Mouse (Mus musculus) G1E (cell line): ENCODE results near the gene Cacng4. TPM values are rescaled to one million over a fixed set of nuclear protein-coding genes. Genes with fewer than 3 reads are reported as not detected.

Source experiments
- ATAC-seq: 2 replicates; pipeline ENCODE4 v1.8.0; 2016; ENCODE audit warnings: mild to moderate bottlenecking; ENCODE audit not compliant: insufficient number of reproducible peaks, poor library complexity, low FRiP score, severe bottlenecking; ENCODE audit errors: extremely low read depth
- DNase-seq: peaks from one replicate; pipeline ENCODE4 v3.0.0; 2012; ENCODE audit warnings: low spot score
- H3K27me3 ChIP-seq: 2 replicates; pipeline ENCODE4 v1.6.1; 2012; ENCODE audit warnings: mild to moderate bottlenecking, low read length, inconsistent platforms; ENCODE audit not compliant: insufficient read depth
- H3K36me3 ChIP-seq: replicated peaks from 2 replicates; pipeline ENCODE3; 2012; ENCODE audit warnings: mild to moderate bottlenecking, inconsistent platforms
- H3K4me1 ChIP-seq: 2 replicates; pipeline ENCODE4 v1.6.1; 2012; ENCODE audit warnings: low read depth, low read length, inconsistent platforms, mixed read lengths; ENCODE audit not compliant: insufficient read depth
- H3K4me3 ChIP-seq: 2 replicates; pipeline ENCODE4 v1.5.1; 2012; ENCODE audit warnings: low read depth, mild to moderate bottlenecking, inconsistent platforms, low read length, moderate library complexity, mixed read lengths
- H3K9me3 ChIP-seq: replicated peaks from 2 replicates; pipeline ENCODE4 v1.6.1; 2012; ENCODE audit warnings: inconsistent platforms
- CTCF ChIP-seq: IDR thresholded peaks from 2 replicates; pipeline ENCODE4 v1.5.1; 2012; ENCODE audit warnings: low read depth, low read length, inconsistent platforms, mixed read lengths
- GATA1 ChIP-seq: IDR thresholded peaks from 2 replicates; pipeline ENCODE4 v1.6.1; 2012; ENCODE audit warnings: borderline replicate concordance, low read length, inconsistent platforms, mixed read lengths
- GATA2 ChIP-seq: IDR thresholded peaks from 2 replicates; pipeline ENCODE4 v1.6.1; 2012; ENCODE audit warnings: low read depth, low read length, inconsistent platforms, borderline replicate concordance
- POLR2AphosphoS5 ChIP-seq: IDR thresholded peaks from 2 replicates; pipeline ENCODE4 v1.6.1; 2012; ENCODE audit warnings: low read depth, low read length, inconsistent platforms; ENCODE audit not compliant: insufficient replicate concordance
- TAL1 ChIP-seq: conservative IDR thresholded peaks from 2 replicates; pipeline ENCODE4 v1.6.1; 2012; ENCODE audit warnings: low read depth, low read length, inconsistent platforms, mixed read lengths
- polyA plus RNA-seq: library from polyadenylated mRNA; stranded (reverse); fragments of >175 nt; gene quantifications from 2 replicates; pipeline ENCODE4 v1.2.3, GENCODE M21; 2012
- total RNA-seq, 2 experiments: library from RNA; stranded (forward) in 1 of 2; stranded (reverse) in 1 of 2; fragments of 200-1000 nt in 1 of 2; fragments of >200 nt in 1 of 2; fragmentation: Nextera tagmentation in 1 of 2; gene quantifications; 2 replicates each; pipeline ENCODE4 v1.2.3; 2014 to 2017

Gene Cacng4
- total and polyA plus RNA-seq, 3 experiments, result 0.11 TPM; not detected in 2

GRCm38 (mm10) chr11:107738418-107739099, 55.8 kb downstream of the Cacng4 start:
- no peak for TF ChIP-seq GATA1
- no peak for TF ChIP-seq CTCF
- no peak for TF ChIP-seq POLR2AphosphoS5
- TF ChIP-seq GATA2, result no peak
- TF ChIP-seq TAL1, result no peak
- no peak for DNase-seq

DNA sequence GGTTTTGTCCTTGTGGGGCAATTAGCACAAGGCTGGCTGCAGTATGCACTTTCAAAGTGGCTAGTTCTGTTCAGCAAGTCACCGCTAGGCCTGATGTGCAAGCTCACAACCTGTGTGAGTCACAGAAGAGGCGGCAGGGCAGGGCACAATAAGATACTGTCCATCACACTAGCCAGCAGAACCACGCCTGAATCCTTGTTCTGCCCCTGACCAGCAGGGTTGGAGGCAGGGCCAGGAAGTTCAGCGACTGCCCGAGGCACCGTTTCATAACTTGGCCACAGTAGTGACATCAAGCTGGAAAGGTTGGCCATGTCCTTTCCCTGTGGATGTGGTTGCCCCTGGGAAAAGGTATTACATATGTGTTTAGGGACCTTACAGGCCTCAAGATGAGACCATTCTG, 56.5 kb downstream of the Cacng4 start:
- Histone ChIP-seq H3K4me3 (no peak overlapping the region), H3K4me1 (peaks cover 6% of the 10 kb centered on the region; the same call in 1 of the 2 replicates), H3K27me3 (peaks cover 39% of the 10 kb centered on the region), H3K36me3 (no peaks in the 10 kb centered on the region), H3K9me3 (no peaks in the 10 kb centered on the region)
- TF ChIP-seq CTCF, result no peak
- no peak for TF ChIP-seq POLR2AphosphoS5
- TF ChIP-seq TAL1, result no peak
- TF ChIP-seq GATA1, result no peak
- TF ChIP-seq GATA2, result no peak
- ATAC-seq (no peak), DNase-seq (no peak)

More at GRCm38 (mm10) chr11:107738418-107739099, 55.8 kb downstream of the Cacng4 start:
- H3K4me3 ChIP-seq, result no peak overlapping the region
- peaks cover 6% of the 10 kb centered on the region; the same call in 1 of the 2 replicates for H3K4me1 ChIP-seq
- ATAC-seq, result no peak
- peaks cover 45% of the 10 kb centered on the region for H3K27me3 ChIP-seq
- no peaks in the 10 kb centered on the region for H3K36me3 ChIP-seq
- H3K9me3 ChIP-seq, result no peaks in the 10 kb centered on the region

GRCm38 (mm10) chr11:107734133-107734532, 60.2 kb downstream of the Cacng4 start:
- peaks cover 9% of the 10 kb centered on the region; the same call in 1 of the 2 replicates for H3K4me1 ChIP-seq
- ATAC-seq, result no peak
- H3K9me3 ChIP-seq, result no peaks in the 10 kb centered on the region
- H3K4me3 ChIP-seq, result no peak overlapping the region
- no peak for DNase-seq
- no peaks in the 10 kb centered on the region for H3K36me3 ChIP-seq
- TF ChIP-seq GATA1, result no peak
- no peak for TF ChIP-seq POLR2AphosphoS5
- no peak for TF ChIP-seq CTCF
- TF ChIP-seq TAL1, result no peak
- TF ChIP-seq GATA2, result no peak
- H3K27me3 ChIP-seq, result peaks cover 54% of the 10 kb centered on the region

DNA sequence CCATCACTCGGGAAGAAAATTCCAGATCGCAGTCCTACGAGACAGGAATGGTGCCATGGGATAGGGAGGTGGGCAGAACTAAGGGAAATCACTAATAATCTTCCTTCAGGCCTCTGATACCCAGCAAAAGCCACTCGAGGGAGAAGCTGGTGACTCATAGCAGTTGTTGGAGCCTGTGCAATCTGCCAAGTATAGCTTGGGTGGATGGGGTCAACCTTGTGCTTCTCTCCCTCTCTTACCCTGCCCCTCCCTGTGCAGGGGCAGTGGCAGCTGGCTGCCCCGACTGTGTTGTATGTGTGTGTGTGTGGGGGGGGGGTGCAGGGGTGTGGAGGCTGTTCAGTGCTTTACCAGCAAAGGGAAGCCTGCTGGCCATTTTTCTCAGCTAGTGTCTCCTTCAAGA, 62.9 kb downstream of the Cacng4 start:
- ATAC-seq, result no peak
- Histone ChIP-seq H3K9me3 (no peaks in the 10 kb centered on the region), H3K4me1 (peaks cover 12% of the 10 kb centered on the region), H3K36me3 (no peaks in the 10 kb centered on the region), H3K27me3 (peaks cover 46% of the 10 kb centered on the region), H3K4me3 (no peak overlapping the region)
- no peak for DNase-seq
- TF ChIP-seq TAL1 (no peak), GATA2 (no peak), GATA1 (no peak), POLR2AphosphoS5 (no peak), CTCF (no peak)

DNA sequence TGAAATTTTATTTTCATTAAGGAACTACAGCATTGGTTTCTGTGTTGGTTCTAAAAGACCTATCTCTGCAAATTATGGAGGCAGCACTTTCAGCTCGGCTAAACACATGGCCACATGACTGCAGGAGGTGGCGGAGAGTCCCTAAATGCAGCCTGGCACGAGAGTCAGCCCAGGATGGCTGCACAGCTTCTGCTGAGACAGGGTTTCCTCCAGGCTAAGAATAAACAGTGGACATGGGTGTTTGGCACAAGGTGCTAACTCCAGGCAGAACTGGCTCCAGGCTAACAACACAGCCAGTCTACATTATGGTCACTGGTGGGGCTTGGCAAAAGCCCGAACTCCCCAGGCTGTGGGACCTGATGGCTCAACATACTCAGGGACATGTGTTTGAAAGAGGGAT, 63.4 kb downstream of the Cacng4 start:
- DNase-seq (no peak), ATAC-seq (no peak)
- H3K4me1 ChIP-seq, result peaks cover 14% of the 10 kb centered on the region
- TF ChIP-seq GATA2, result no peak
- no peak for TF ChIP-seq CTCF
- no peak for TF ChIP-seq TAL1
- TF ChIP-seq POLR2AphosphoS5, result no peak
- TF ChIP-seq GATA1, result no peak
- no peak overlapping the region for H3K4me3 ChIP-seq
- no peaks in the 10 kb centered on the region for H3K36me3 ChIP-seq
- peaks cover 44% of the 10 kb centered on the region for H3K27me3 ChIP-seq
- no peaks in the 10 kb centered on the region for H3K9me3 ChIP-seq

- Histone ChIP-seq H3K4me3 (no peak overlapping the region), H3K36me3 (no peaks in the 10 kb centered on the region), H3K9me3 (no peaks in the 10 kb centered on the region), H3K4me1 (peaks cover 30% of the 10 kb centered on the region), H3K27me3 (peaks cover 38% of the 10 kb centered on the region)
- no peak for ATAC-seq
- TF ChIP-seq GATA2, result no peak
- TF ChIP-seq POLR2AphosphoS5, result no peak
- TF ChIP-seq TAL1, result no peak
- TF ChIP-seq CTCF, result no peak
- TF ChIP-seq GATA1, result no peak
- no peak for DNase-seq
Measured at GRCm38 (mm10) chr11:107729141-107729540, 65.2 kb downstream of the Cacng4 start.
